Mouse (Mus musculus): ENCODE data around the gene Fam107a. TPM values are rescaled to one million over a fixed set of nuclear protein-coding genes. Genes with fewer than 3 reads are reported as not detected.

The Fam107a gene
- polyA plus RNA-seq, 1 experiment from 2014 or later = 4.0 TPM

GRCm38 (mm10) chr14:8256072-8256471 is 61.8 kb downstream of the Fam107a start:
- no peak for ATAC-seq (ENCODE audit: low FRiP score, low TSS enrichment)
- 63% methylated on average over 6 of the region's 6 CpGs for WGBS

GRCm38 (mm10) chr14:8255076-8255729 is 62.6 kb downstream of the Fam107a start:
- peak; percentile 30 for ATAC-seq (ENCODE audit: low FRiP score, low TSS enrichment)

More at GRCm38 (mm10) chr14:8256072-8256471, 61.8 kb downstream of the Fam107a start:
- Histone ChIP-seq H3K4me2 (replicated peaks; ENCODE audit: low read depth, low read length) (no peak overlapping the region), H3K4me3 (ENCODE audit: low read length) (no peak overlapping the region), H3K36me3 (ENCODE audit: control insufficient read depth, insufficient read depth, low read length) (no peaks in the 10 kb centered on the region), H3K27me3 (ENCODE audit: control insufficient read depth, insufficient read depth, low read length) (no peaks in the 10 kb centered on the region), H3K9me3 (ENCODE audit: control insufficient read depth, low read length) (no peaks in the 10 kb centered on the region), H3K27ac (ENCODE audit: low read depth, low read length) (no peak overlapping the region), H3K4me1 (ENCODE audit: control insufficient read depth, insufficient read depth, low read length) (no peaks in the 10 kb centered on the region), H3K9ac (ENCODE audit: low read depth, low read length) (no peak overlapping the region)

DNA sequence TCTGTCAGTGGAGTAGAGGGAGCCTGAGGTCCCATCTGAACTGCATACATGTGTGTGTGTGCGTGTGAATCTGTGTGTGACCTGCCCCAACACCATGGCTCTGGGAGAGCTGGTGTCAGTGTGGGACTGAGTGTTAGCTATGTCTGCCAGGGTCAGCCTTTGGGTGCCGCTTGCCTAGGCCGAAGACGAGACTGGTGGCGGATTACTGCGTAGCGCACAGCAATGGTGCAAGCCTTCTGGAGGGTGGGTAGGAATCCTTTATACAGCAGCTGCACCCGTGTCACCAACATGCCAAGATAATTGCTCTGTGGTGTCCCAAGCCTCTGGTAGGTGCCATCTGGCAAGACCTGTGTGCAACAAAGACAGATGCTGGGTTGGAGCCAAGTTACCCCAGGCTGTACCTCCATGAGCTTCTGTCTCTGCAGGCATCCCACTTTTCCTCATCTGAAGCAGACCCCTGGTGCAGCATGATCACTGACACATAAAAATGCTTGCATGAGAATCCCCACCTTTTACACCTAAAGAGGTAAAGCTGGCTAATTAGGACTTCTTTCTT is 66.4 kb downstream of the Fam107a start:
- H3K9me3 ChIP-seq (ENCODE audit: control insufficient read depth, low read length) = no peaks in the 10 kb centered on the region
- no peak overlapping the region for H3K4me3 ChIP-seq (ENCODE audit: low read length)
- H3K9ac ChIP-seq (ENCODE audit: low read depth, low read length) = no peak overlapping the region
- H3K27ac ChIP-seq (ENCODE audit: low read depth, low read length) = no peak overlapping the region
- ATAC-seq (ENCODE audit: low FRiP score, low TSS enrichment) = no peak
- no peaks in the 10 kb centered on the region for H3K36me3 ChIP-seq (ENCODE audit: control insufficient read depth, insufficient read depth, low read length)
- 93% methylated on average over 8 of the region's 8 CpGs for WGBS
- no peak overlapping the region for H3K4me2 ChIP-seq (replicated peaks; ENCODE audit: low read depth, low read length)
- no peaks in the 10 kb centered on the region for H3K27me3 ChIP-seq (ENCODE audit: control insufficient read depth, insufficient read depth, low read length)
- H3K4me1 ChIP-seq (ENCODE audit: control insufficient read depth, insufficient read depth, low read length) = no peaks in the 10 kb centered on the region

More at GRCm38 (mm10) chr14:8255076-8255729, 62.6 kb downstream of the Fam107a start:
- Histone ChIP-seq H3K27me3 (ENCODE audit: control insufficient read depth, insufficient read depth, low read length) (no peaks in the 10 kb centered on the region), H3K4me1 (ENCODE audit: control insufficient read depth, insufficient read depth, low read length) (no peaks in the 10 kb centered on the region), H3K27ac (ENCODE audit: low read depth, low read length) (no peak overlapping the region), H3K4me2 (replicated peaks; ENCODE audit: low read depth, low read length) (no peak overlapping the region), H3K4me3 (ENCODE audit: low read length) (no peak overlapping the region), H3K36me3 (ENCODE audit: control insufficient read depth, insufficient read depth, low read length) (no peaks in the 10 kb centered on the region), H3K9ac (ENCODE audit: low read depth, low read length) (no peak overlapping the region), H3K9me3 (ENCODE audit: control insufficient read depth, low read length) (no peaks in the 10 kb centered on the region)
- WGBS = 77% methylated on average over 7 of the region's 7 CpGs

GRCm38 (mm10) chr14:8250141-8250871 is 67.5 kb downstream of the Fam107a start:
- ATAC-seq (ENCODE audit: low FRiP score, low TSS enrichment) = no peak
- H3K36me3 ChIP-seq (ENCODE audit: control insufficient read depth, insufficient read depth, low read length) = no peaks in the 10 kb centered on the region
- WGBS = 69% methylated on average over 9 of the region's 9 CpGs
- no peak overlapping the region for H3K27ac ChIP-seq (ENCODE audit: low read depth, low read length)
- H3K4me1 ChIP-seq (ENCODE audit: control insufficient read depth, insufficient read depth, low read length) = no peaks in the 10 kb centered on the region
- H3K4me3 ChIP-seq (ENCODE audit: low read length) = no peak overlapping the region
- H3K9ac ChIP-seq (ENCODE audit: low read depth, low read length) = no peak overlapping the region
- no peak overlapping the region for H3K4me2 ChIP-seq (replicated peaks; ENCODE audit: low read depth, low read length)
- H3K27me3 ChIP-seq (ENCODE audit: control insufficient read depth, insufficient read depth, low read length) = no peaks in the 10 kb centered on the region
- no peaks in the 10 kb centered on the region for H3K9me3 ChIP-seq (ENCODE audit: control insufficient read depth, low read length)

GRCm38 (mm10) chr14:8249206-8249605 is 68.6 kb downstream of the Fam107a start:
- Histone ChIP-seq H3K9ac (ENCODE audit: low read depth, low read length) (no peak overlapping the region), H3K27me3 (ENCODE audit: control insufficient read depth, insufficient read depth, low read length) (no peaks in the 10 kb centered on the region), H3K36me3 (ENCODE audit: control insufficient read depth, insufficient read depth, low read length) (no peaks in the 10 kb centered on the region), H3K4me3 (ENCODE audit: low read length) (no peak overlapping the region), H3K4me1 (ENCODE audit: control insufficient read depth, insufficient read depth, low read length) (no peaks in the 10 kb centered on the region), H3K27ac (ENCODE audit: low read depth, low read length) (no peak overlapping the region), H3K4me2 (replicated peaks; ENCODE audit: low read depth, low read length) (no peak overlapping the region), H3K9me3 (ENCODE audit: control insufficient read depth, low read length) (no peaks in the 10 kb centered on the region)
- WGBS = 77% methylated on average over 1 of the region's 1 CpGs
- ATAC-seq (ENCODE audit: low FRiP score, low TSS enrichment) = no peak

DNA sequence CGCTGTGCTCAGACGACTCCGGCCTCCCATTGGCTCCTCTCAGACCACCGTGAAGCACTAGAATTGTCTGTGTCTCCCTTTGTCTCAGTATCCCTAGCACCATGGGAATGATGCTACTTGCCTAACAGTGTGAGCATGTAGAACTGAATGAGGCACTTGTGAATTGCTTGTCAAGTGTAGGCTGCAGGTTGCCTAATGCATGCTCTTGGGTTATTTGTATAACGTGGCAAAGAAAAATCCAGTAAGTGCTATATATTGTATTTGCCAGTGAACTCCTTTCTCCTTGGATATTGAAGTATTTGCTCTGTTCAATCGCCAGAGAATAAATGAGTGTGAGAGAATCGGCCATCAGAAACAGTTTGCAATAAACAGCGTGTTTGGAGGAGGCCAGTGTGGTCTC is 70.9 kb downstream of the Fam107a start:
- Histone ChIP-seq H3K4me3 (ENCODE audit: low read length) (no peak overlapping the region), H3K27me3 (ENCODE audit: control insufficient read depth, insufficient read depth, low read length) (no peaks in the 10 kb centered on the region), H3K36me3 (ENCODE audit: control insufficient read depth, insufficient read depth, low read length) (no peaks in the 10 kb centered on the region), H3K9ac (ENCODE audit: low read depth, low read length) (no peak overlapping the region), H3K4me1 (ENCODE audit: control insufficient read depth, insufficient read depth, low read length) (no peaks in the 10 kb centered on the region), H3K4me2 (replicated peaks; ENCODE audit: low read depth, low read length) (no peak overlapping the region), H3K27ac (ENCODE audit: low read depth, low read length) (no peak overlapping the region), H3K9me3 (ENCODE audit: control insufficient read depth, low read length) (no peaks in the 10 kb centered on the region)
- 88% methylated on average over 8 of the region's 8 CpGs for WGBS
- no peak for ATAC-seq (ENCODE audit: low FRiP score, low TSS enrichment)

Other genes starting within 250 kb of the Fam107a start
- 48.7 and 71.6 TPM in 2 replicates for gene Rpp14, start 237.7 kb downstream of the Fam107a start, polyA plus RNA-seq (2014; fragmentation: Nextera tagmentation; extraction: Ambion mirVana)
- 25.2 and 32.2 TPM in 2 replicates for gene Pxk, start 219.8 kb downstream of the Fam107a start, polyA plus RNA-seq (2014; fragmentation: Nextera tagmentation; extraction: Ambion mirVana)
- gene Pdhb, start 145.0 kb downstream of the Fam107a start, polyA plus RNA-seq (2014; fragmentation: Nextera tagmentation; extraction: Ambion mirVana) = 231 and 247 TPM in 2 replicates
- 9.1 and 10.4 TPM in 2 replicates for gene Kctd6, start 103.9 kb downstream of the Fam107a start, polyA plus RNA-seq (2014; fragmentation: Nextera tagmentation; extraction: Ambion mirVana)
- not detected in 2 replicates for gene Acox2, start 58.7 kb downstream of the Fam107a start, polyA plus RNA-seq (2014; fragmentation: Nextera tagmentation; extraction: Ambion mirVana)
- gene Oit1, start 60.7 kb upstream of the Fam107a start, polyA plus RNA-seq (2014; fragmentation: Nextera tagmentation; extraction: Ambion mirVana) = 2.7 and 2.8 TPM in 2 replicates